Comparison of ENCODE assay signal across 10 mouse cellular contexts in the genomic region with DNA sequence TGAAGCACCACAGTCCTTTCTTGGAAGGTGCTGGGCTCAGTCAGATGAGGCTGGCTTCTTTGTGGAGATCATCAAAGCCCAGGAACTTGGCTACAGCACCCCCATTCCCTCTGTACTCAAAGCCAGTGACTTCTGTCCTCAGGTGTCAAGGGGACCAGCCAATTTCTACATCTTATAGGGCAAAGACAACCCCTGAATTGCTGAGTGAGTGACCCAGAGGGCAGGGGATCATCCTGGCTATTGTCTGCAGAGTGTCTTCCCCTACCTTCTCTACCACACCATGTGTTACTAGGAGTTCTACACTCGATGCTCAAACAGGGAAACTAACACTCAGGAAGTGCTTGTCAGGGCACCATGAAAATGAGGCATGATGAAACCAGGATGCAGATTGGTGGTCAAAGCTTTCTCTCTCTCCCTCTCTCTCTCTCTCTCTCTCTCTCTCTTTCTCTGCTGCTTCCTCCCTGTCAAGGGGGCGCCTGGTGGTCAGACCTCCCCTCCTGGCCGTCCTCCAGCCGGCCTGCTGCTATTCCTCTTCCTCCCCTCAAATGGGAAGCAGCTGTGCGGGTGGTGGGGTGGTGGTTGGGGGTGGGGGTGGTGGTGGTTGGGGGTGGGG. TPM values are rescaled to one million over a fixed set of nuclear protein-coding genes. Genes with fewer than 3 reads are reported as not detected.
DNase-seq lines count a peak whose midpoint lies in the region; ATAC-seq lines count a peak whose summit lies in the region.
"Had no signal": no experiment of that assay in that cellular context is flagged by ENCODE, and none has a peak within 500 bp of the region (broad histone marks: within the 10 kb centered on the region; RNA-seq: fewer than 3 reads in every experiment).

No protein-coding gene starts in this region.

- no peaks in the 10 kb centered on the region for H3K9me3 ChIP-seq in heart, embryonic 14.5 days (ENCODE audit: control insufficient read depth, low read length)
- no peaks in the 10 kb centered on the region for H3K9me3 ChIP-seq in midbrain, embryonic 10.5 days (replicated peaks)
- no peaks in the 10 kb centered on the region for H3K9me3 ChIP-seq in midbrain, embryonic 13.5 days
- no peaks in the 10 kb centered on the region for H3K9me3 ChIP-seq in stomach, embryonic 14.5 days (ENCODE audit: control insufficient read depth, low read depth, low read length)

- peaks cover 27 to 28% of the 10 kb centered on the region in 2 experiments for H3K4me1 ChIP-seq in heart, embryonic 14.5 days (ENCODE audit: control insufficient read depth in 2 of 2, insufficient read depth in 2 of 2, low read length in 2 of 2)
- H3K4me1 ChIP-seq in midbrain, embryonic 10.5 days = peaks cover 54% of the 10 kb centered on the region
- H3K4me1 ChIP-seq in midbrain, embryonic 13.5 days (replicated peaks) = peaks cover 22% of the 10 kb centered on the region
- H3K4me1 ChIP-seq in stomach, embryonic 14.5 days (ENCODE audit: control insufficient read depth, insufficient read depth, low read length) = peaks cover 40% of the 10 kb centered on the region

- H3K27ac ChIP-seq in heart, embryonic 14.5 days (replicated peaks in 1 of 2; ENCODE audit: control insufficient read depth in 1 of 2, insufficient read depth in 1 of 2, low read depth in 2 of 2, low read length in 2 of 2) = peak overlapping the region; percentile 33 to 42; a peak in 2 of 4 replicates
- H3K27ac ChIP-seq in midbrain, embryonic 10.5 days (replicated peaks) = peak overlapping the region; percentile 28
- no peak overlapping the region for H3K27ac ChIP-seq in midbrain, embryonic 13.5 days
- H3K27ac ChIP-seq in stomach, embryonic 14.5 days (ENCODE audit: low read length) = peak overlapping the region; percentile 90

- no peak overlapping the region for H3K9ac ChIP-seq in heart, embryonic 14.5 days (ENCODE audit: low read length)
- no peak overlapping the region for H3K9ac ChIP-seq in midbrain, embryonic 13.5 days (replicated peaks)
- H3K9ac ChIP-seq in stomach, embryonic 14.5 days (replicated peaks; ENCODE audit: low read depth, low read length) = no peak overlapping the region

- H3K4me2 ChIP-seq in heart, embryonic 14.5 days (ENCODE audit: low read length) = no peak overlapping the region
- no peak overlapping the region for H3K4me2 ChIP-seq in midbrain, embryonic 13.5 days (replicated peaks)
- no peak overlapping the region for H3K4me2 ChIP-seq in stomach, embryonic 14.5 days (replicated peaks; ENCODE audit: low read depth, low read length)

- no peaks in the 10 kb centered on the region for H3K36me3 ChIP-seq in heart, embryonic 14.5 days (ENCODE audit: control insufficient read depth, insufficient read depth, low read length)
- no peaks in the 10 kb centered on the region for H3K36me3 ChIP-seq in midbrain, embryonic 10.5 days
- no peaks in the 10 kb centered on the region for H3K36me3 ChIP-seq in midbrain, embryonic 13.5 days
- H3K36me3 ChIP-seq in stomach, embryonic 14.5 days (ENCODE audit: control insufficient read depth, insufficient read depth, low read length) = no peaks in the 10 kb centered on the region

- WGBS in heart, embryonic 14.5 days = 31% methylated on average over 4 of the region's 5 CpGs
- WGBS in midbrain, embryonic 10.5 days = 58% methylated on average over 5 of the region's 5 CpGs
- whole genome bisulfite sequencing in midbrain, embryonic 13.5 days = 70% methylated on average over 5 of the region's 5 CpGs
- 19% methylated on average over 5 of the region's 5 CpGs for WGBS in stomach, embryonic 14.5 days

- H3K4me3 ChIP-seq in heart, embryonic 14.5 days (ENCODE audit: control insufficient read depth in 1 of 2, insufficient read depth in 1 of 2, low read depth in 1 of 2, low read length in 2 of 2) = no peak overlapping the region
- H3K4me3 ChIP-seq in midbrain, embryonic 10.5 days = no peak overlapping the region
- H3K4me3 ChIP-seq in midbrain, embryonic 13.5 days (replicated peaks) = no peak overlapping the region
- no peak overlapping the region for H3K4me3 ChIP-seq in stomach, embryonic 14.5 days (ENCODE audit: low read depth, low read length)

- DNase-seq in heart, adult 9 months (ENCODE audit: low spot score in 2 of 2) = no peak
- no peak for DNase-seq in midbrain, embryonic 10.5 days (ENCODE audit: low spot score)
- no peak for DNase-seq in Muller cell, postnatal 12 days (ENCODE audit: inconsistent ontology term)
- no peak for DNase-seq in left cerebral cortex, postnatal 25 days (ENCODE audit: low spot score in 2 of 2)
- DNase-seq: kidney, adult 8-10 months had no signal

- H3K27me3 ChIP-seq in heart, embryonic 14.5 days (ENCODE audit: control insufficient read depth, insufficient read depth, low read length) = no peaks in the 10 kb centered on the region
- no peaks in the 10 kb centered on the region for H3K27me3 ChIP-seq in midbrain, embryonic 10.5 days (ENCODE audit: low read depth, poor library complexity, severe bottlenecking)
- no peaks in the 10 kb centered on the region for H3K27me3 ChIP-seq in midbrain, embryonic 13.5 days
- H3K27me3 ChIP-seq in stomach, embryonic 14.5 days (ENCODE audit: control insufficient read depth, insufficient read depth, low read length) = no peaks in the 10 kb centered on the region

- ATAC-seq in heart, embryonic 14.5 days (ENCODE audit: insufficient number of reproducible peaks, insufficient read depth, low FRiP score, low read depth) = no peak
- ATAC-seq in midbrain, embryonic 13.5 days = no peak
- ATAC-seq in granulocyte monocyte progenitor cell, adult 5-6 weeks (replicated peaks; ENCODE audit: poor library complexity, severe bottlenecking) = peak; percentile 81
- ATAC-seq in stomach, embryonic 14.5 days (ENCODE audit: insufficient number of reproducible peaks, insufficient read depth, low FRiP score, low read depth) = peak; percentile 29; the same call in 1 of the 2 replicates

- intact Hi-C loops in left cerebral cortex, postnatal 25 days (cut with DNase I) = no loop called here

RNA-seq across cellular contexts. Expression of a gene that starts 21.5 kb away (rescaled TPM):
- 0.16 TPM in 1 of 2 replicates, not detected in the other for polyA plus RNA-seq in heart, embryonic 14.5 days (2014; fragmentation: Nextera tagmentation; extraction: Ambion mirVana)
- polyA plus RNA-seq in midbrain, embryonic 10.5 days (2016; fragmentation: Nextera tagmentation; extraction: Ambion mirVana) = 0.14 TPM in 1 of 2 replicates, not detected in the other
- polyA plus RNA-seq in midbrain, embryonic 13.5 days (2015; fragmentation: Nextera tagmentation; extraction: Ambion mirVana) = not detected in 2 replicates
- not detected in 2 replicates for total RNA-seq in granulocyte monocyte progenitor cell, adult 5-6 weeks (2014; fragmentation: Nextera tagmentation)
- 0.34 TPM in 1 of 2 replicates, not detected in the other for total RNA-seq in granulocyte monocyte progenitor cell, adult 5-6 weeks (2017)
- 0.46 and 0.52 TPM in 2 replicates for polyA plus RNA-seq in stomach, embryonic 14.5 days (2014; fragmentation: Nextera tagmentation; extraction: Ambion mirVana)
- under 1 TPM in 1 of 2 experiments, not detected in 1; 0.16 TPM for total RNA-seq in left cerebral cortex, postnatal 25 days (2021)
- total RNA-seq: megakaryocyte-erythroid progenitor cell, adult 5-6 weeks had no signal

RNA-seq across cellular contexts. Expression of a gene that starts 44.3 kb away (rescaled TPM):
- 0.11 and 0.19 TPM in 2 replicates for polyA plus RNA-seq in heart, embryonic 14.5 days (2014; fragmentation: Nextera tagmentation; extraction: Ambion mirVana)
- 0.55 and 0.84 TPM in 2 replicates for polyA plus RNA-seq in midbrain, embryonic 10.5 days (2016; fragmentation: Nextera tagmentation; extraction: Ambion mirVana)
- 0.10 and 0.16 TPM in 2 replicates for polyA plus RNA-seq in midbrain, embryonic 13.5 days (2015; fragmentation: Nextera tagmentation; extraction: Ambion mirVana)
- total RNA-seq in granulocyte monocyte progenitor cell, adult 5-6 weeks (2014; fragmentation: Nextera tagmentation) = 2.8 and 3.0 TPM in 2 replicates
- 0.62 and 3.1 TPM in 2 replicates for total RNA-seq in granulocyte monocyte progenitor cell, adult 5-6 weeks (2017)
- polyA plus RNA-seq in stomach, embryonic 14.5 days (2014; fragmentation: Nextera tagmentation; extraction: Ambion mirVana) = 2.4 and 2.5 TPM in 2 replicates
- under 1 TPM; 0.21 to 0.64 TPM for total RNA-seq in left cerebral cortex, postnatal 25 days (2021)
- total RNA-seq: megakaryocyte-erythroid progenitor cell, adult 5-6 weeks had no signal

Comparison
In these comparisons a context has a peak if more than half of its experiments do, and no peak if none do; other contexts are left out.
1. ATAC-seq: peak in granulocyte monocyte progenitor cell, adult 5-6 weeks (single experiment) and stomach, embryonic 14.5 days (single experiment); none in heart, embryonic 14.5 days (single experiment) and midbrain, embryonic 13.5 days (single experiment).